Mouse (Mus musculus): ENCODE measurements around the gene Ces4a. TPM values are rescaled to one million over a fixed set of nuclear protein-coding genes. Genes with fewer than 3 reads are reported as not detected.
"Not testable (repeated sequence)": the region's sequence is repeated elsewhere in the genome, so short reads cannot be mapped to it uniquely, and the experiment has no call there.

Gene Ces4a
- total RNA-seq (2022) = not detected

DNA sequence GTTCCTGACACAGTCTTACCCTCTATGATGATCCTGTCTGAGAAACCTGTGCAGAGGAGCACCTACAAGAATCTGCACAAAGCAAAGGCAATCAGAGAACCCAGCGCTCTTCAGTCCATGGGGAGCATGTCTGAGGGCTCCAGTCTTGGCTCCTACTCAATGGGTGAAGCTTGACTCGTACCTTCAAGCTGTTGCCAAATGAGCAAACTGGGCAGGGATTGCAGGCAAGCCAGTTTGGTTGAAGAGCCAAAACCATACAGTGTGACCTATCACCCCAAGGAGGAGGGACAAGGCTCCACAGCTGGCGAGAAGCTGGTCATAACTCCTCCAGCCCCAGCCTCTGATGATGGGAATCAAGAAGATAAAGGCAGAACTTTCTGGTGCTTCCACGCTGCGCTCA is at the start of gene Ces4a:
TSS of gene Ces4a (plus strand) at position 292 of the 400 bp plus-strand sequence.
- DNase-seq (ENCODE audit: low spot score in 2 of 2) = no peak

DNA sequence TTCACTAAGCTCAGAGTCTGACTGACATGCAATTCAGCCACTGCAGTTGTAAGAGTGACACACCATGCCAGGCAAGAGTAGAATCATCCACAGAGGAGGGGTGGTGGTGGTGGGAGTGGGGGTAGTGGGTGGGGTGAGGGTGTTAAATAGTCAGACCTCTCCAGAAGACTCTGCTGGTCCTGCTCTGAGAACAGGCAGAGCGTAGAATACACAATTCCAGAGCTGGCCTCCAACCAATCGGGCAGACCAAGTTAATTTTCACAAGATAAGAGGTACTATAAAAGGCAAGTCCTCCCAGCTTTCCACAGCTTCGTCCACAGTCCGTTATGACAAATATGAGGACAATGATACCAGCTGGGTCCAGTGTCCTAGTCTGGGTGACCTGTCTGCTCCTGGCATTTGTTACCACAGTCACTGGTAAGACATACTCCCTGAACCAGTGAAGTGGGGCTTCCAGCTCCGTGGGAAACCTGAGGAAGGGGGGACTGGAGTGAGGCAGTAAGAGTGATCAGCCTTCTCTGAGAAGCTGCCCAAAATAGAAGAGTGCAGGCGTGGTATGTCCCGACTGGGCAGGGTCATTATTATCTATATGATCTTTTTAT is 48.0 kb upstream of the Ces4a start, which contains the start of gene Ces3b:
TSS of gene Ces3b (plus strand) at position 305 of the 602 bp plus-strand sequence.
- no peak for DNase-seq (ENCODE audit: low spot score in 2 of 2)

DNA sequence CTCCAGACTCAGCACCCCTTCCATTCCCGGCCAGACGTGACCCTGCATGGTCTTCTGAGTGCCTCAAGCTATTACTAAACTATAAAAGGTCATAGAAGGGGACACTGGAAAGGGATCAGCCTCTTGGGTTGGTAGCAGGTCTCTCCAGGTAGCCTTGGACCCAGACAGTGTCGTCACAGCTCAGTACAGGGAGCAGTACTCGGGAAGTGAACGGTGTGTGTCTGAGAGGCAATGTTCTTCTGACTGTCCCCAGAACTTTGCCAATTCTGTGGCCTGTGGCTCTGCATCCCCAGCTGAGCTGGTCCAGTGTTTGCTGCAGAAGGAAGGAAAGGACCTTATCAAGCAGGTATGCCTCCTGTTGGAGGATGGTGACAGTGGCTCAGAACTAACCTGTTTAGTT is 43.4 kb upstream of the Ces4a start:
- not testable (repeated sequence) for DNase-seq (ENCODE audit: low spot score in 2 of 2)

DNA sequence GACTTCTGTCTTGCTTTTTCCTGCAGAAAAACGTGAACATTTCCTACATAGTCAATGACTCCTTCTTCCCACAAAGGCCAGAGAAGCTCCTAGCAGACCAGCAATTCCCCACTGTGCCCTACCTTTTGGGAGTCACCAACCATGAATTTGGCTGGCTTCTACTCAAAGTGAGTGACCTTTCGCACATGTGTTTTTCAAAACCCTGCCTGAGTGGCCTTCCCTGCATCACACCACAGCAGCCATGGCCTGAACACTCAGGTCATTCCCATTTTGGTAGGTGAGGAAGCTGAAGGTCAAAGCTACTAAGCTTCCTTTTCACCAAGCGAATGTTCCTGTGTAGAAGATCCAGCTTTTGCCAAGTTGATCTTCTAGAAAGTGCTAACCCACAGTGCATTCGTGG is 43.0 kb upstream of the Ces4a start:
- no peak for DNase-seq (ENCODE audit: low spot score in 2 of 2)

DNA sequence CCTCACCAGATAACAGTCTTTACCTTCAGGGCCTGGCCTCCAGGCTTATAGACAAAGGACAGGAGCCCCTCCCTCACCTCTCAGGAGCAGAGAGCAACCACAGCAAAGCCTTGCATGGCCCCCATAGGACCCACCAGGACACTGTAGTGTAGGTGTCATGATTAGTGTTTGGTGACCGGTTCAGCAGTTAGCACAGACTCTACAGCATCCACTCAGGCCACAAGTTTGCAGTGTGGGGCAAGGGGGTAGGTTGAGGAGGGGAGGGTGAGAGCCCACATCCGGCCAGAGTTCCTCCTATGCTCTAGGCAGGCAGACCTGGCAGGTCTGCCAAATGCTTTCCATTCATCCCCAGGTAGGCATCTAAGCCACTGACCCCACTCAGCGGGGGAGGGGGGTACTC is 37.6 kb upstream of the Ces4a start:
- DNase-seq (ENCODE audit: low spot score in 2 of 2) = no peak

DNA sequence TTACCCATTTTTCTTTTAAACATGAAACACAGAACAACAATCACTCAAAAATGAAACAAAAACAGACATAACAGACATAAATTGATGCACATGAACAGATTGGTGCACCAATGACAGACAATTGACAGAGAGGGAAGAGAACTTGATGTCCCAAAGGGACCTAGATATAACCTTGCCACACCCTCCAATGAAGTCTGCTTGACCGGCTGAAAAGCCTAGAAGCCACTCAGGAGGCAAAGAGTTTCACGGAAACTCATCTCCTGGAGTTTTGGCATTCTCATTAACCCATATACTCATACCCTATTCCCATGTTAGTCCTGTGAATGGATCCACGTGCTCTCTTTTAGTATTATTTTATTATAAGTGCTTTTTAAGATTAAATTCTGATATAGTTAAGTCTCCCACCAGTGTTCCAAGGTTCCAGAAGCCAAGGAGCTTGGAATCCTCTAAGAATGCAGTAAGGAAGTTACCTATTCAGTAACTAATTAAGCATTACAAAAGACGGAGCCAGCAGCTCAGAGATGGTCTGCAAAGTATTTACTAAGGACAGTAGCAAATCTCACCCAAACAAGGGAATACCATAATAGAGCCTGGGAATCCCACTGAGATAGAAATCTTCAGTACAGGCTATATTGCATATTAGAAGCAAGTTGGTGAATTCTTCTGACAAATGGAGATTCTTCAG is 29.4 kb upstream of the Ces4a start:
- DNase-seq (ENCODE audit: low spot score in 2 of 2) = not testable (repeated sequence)

DNA sequence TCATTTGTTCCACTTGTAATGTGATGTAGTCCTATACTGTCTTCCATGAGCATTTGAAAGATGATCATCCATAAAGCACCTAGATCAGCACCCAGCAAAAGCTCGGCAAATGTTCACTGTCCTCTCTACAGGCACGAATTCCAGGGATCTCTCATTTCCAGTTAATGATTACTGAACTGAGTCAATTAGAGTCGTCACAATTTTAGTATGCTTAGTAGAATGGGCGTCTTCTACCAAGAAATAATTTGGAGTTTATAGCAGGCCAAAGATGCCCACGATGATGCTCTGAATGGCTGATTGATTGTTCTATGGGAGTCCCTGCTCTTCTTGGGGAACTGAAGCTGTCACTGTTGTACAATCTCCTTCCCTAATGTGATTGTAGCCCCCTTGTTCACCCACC is 27.9 kb upstream of the Ces4a start:
- DNase-seq (ENCODE audit: low spot score in 2 of 2) = not testable (repeated sequence)

DNA sequence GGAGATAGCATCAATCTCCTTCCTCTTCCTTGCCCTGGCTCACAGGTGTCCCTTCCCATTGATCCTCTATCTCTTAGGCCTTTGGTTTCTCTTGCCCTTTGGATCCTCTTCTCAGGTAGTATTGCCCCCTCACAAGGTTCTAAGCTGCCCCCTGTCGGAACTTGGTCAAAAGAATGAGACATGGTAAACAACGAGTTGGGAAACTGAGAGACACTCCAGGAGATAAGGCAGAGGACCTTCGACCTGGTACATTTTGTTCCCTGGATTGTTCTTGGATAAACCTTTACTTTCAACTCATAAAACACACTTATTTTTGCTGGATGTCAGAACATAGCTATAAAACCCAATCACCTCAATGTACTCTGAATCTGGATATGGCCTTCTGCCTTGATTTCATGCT is 27.4 kb upstream of the Ces4a start:
- DNase-seq (ENCODE audit: low spot score in 2 of 2) = no peak

DNA sequence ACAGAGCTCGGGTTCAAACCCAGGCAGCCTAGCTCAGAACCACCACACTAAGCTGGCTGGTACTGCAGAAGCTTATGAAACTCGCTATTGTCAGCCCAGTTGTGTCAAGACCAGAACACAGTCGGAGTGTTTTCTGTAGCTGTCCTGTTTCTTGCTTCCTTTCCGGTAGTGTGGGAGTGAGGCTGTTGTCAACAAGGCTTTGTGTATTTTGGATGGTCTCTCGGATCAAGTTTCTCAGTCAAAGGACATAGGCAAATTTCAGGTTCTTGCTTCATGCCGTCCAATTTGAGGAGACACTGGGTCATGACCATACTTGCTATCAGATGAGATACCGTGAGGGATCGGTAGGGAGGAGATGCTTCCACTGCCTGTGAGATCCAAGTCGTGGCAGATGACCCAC is 1.7 kb upstream of the Ces4a start:
- no peak for DNase-seq (ENCODE audit: low spot score in 2 of 2)

DNA sequence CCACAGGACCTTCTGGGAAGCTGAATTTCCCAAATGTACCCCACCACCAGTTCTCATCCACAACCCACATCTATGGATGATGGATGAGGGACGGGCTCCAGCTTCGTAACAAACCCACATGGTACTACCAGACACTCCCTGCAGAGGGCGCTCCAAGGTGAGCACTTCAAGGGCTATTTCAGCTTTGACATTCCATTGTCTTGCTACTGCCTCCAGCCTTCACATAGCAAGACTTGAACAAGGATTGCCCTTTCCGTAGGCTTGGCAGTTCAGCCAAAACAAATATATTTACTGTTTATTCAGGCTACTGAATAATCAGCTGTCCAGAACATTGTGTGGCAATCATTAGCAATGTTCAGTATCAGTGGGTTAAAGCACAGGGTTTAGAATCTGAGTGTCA is 6.8 kb downstream of the Ces4a start:
- DNase-seq (ENCODE audit: low spot score in 2 of 2) = peak; percentile 17 to 71

DNA sequence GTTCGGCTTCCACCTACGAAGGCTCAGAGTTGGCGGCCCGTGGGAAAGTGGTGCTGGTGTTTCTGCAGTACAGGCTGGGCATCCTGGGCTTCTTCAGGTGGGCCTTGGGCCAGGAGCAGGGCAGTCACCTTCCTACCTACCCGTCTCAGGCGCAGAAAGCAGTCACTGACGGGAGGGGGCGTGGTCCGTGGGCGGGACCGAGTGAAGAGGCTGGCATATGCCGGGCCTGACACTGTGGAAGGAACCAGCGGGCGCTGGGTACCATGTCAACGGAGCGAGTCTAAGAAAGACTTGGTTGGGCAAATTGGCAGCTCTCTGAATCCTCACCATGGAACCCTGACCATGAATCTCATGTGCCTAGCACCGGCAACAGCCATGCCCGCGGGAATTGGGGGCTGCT is 10.8 kb downstream of the Ces4a start:
- DNase-seq (ENCODE audit: low spot score in 2 of 2) = no peak

DNA sequence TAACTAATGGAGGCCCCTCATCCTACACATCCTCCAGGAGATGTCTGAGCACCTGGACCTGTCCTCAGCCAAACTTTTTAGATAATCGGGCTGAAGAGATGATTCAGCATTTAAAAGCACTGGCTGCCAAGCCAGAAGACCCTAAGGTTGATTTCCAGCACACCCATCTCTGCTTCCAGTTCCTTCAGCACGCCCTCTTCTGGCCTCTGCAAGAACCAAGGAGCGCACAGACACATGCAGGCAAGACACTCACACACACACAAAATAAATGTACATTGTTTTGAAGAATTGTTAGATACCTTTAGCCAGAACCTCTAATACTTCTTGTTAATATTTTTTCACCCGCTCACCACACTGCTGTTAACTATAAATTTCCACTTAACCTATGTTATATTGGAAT is 20.1 kb downstream of the Ces4a start:
- DNase-seq (ENCODE audit: low spot score in 2 of 2) = no peak

DNA sequence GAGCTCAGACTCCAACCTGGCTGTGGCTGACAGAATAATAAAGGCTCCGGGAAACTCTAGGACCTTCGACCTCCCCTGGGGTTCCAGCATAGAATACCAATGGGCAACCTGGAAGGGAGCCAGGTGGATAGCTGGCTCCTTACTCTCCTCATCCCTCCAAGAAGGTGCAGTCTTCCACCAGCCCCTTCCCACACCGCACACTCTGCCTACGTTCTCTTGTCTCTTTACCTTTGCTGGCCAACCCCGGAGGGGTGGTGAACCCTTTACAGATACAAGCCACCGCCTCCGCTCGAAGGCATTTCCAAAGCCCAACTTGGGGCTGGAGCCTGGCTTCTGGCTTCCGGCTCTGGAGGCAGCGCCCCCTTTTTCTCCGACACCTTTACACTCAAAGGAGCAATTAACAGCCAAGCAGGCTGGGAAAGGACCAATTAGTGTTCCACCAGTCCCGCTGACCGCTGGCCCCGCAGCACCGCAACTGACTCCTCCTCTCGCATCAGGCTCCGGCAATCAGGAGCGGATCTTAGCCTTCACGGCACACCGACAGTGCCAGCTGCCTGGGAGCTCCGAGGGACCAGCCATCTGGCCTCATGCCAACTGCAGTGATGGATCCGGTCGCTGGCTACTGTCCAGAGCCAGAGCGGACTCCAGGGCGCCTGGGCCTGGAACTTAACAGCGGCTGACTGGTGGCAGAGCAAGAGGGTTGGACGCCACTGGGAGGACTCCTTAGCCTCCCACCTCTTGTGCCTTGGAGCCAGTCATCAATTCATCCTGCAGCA is 21.2 kb downstream of the Ces4a start:
- peak; percentile 71 to 72 for DNase-seq (ENCODE audit: low spot score in 2 of 2)

DNA sequence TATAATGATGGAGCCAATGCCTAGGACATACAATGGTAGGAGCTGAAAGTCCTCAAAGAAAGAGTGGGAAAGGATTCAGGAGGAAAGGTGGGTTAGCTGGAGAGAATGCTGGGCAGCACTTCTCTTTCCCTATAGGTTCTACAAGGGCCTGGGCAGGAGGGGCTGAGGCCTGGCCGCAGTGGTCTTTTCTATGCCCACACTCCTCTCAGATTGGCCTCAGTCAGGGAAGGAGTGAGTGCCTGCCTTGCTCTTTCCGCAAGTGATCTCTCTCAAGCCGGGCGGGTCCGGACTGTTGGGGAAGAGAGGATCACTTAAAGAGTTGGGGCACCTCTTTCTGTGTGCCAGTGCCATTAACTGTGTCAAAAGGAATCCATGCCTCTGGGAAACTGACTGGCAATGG is 22.7 kb downstream of the Ces4a start:
- DNase-seq (ENCODE audit: low spot score in 2 of 2) = no peak

DNA sequence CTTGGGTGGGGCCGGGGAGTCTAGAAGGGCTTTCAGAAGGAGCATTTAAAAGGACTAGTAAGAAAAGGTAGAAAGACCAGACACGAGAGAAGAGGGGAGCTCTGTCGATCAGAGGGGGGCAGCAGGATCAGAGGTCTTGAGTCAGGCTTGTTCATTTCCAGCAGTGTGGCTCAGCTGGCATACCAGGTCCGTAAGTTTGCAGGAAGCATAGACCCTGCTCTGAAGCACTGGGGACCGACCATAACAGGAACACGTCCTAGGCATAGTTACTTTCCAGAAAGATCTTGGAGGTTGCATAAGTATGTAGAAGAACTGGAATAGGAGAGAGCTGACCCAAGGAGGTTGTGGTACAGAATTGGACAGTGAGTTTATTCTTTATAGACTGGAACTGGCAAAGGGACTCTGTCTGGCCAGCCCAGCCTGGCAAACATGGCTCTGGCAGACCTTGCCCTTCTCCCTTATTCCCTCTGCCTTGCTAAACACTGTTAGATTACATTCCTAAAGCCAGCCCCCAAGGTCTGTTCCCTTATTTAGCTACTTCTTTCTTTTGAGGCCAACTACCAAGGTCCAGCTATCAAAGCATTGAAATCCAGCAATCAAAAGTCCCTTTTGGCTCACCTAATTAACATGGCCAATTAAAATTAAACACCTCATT is 23.6 kb downstream of the Ces4a start:
- no peak for DNase-seq (ENCODE audit: low spot score in 2 of 2)

DNA sequence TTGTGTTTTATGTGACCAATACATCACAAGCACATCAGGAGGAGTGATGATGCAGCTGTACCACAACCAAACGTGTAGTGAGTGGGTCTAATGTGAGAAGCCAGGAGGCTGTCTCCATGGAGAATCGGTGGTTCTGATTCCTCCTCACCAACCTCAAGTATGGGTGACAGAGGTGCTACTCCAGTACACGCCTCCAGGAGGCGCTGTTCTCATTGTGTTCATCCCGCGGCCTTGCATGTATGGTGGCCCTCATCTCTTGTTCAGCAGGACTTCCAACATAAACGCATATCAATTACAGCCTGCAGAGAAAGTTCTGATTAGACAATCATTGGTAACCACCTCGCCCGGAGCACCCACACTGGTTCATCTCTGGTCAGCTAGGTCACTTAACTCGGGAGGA is 26.0 kb downstream of the Ces4a start:
- peak in 1 of 2 experiments; percentile 18 for DNase-seq (ENCODE audit: low spot score in 2 of 2)

DNA sequence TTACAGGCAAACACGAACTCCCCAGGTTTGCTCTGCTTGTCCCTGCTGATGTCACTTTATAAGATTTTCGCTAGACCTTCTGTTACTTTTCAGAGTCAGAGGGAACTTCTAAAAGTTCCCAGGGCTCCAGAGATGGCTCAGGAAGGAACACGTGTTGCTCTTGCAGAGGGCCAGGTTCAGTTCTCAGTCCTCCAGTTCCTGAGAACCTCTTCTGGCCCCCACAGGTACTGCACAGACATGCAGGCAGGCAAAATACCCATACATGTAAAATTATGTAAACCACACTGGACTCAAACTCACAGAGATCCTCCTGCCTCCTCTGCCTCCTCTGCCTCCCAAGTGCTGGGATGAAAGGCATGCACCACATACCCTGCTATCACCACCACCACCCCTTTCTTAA is 26.5 kb downstream of the Ces4a start:
- DNase-seq (ENCODE audit: low spot score in 2 of 2) = no peak

DNA sequence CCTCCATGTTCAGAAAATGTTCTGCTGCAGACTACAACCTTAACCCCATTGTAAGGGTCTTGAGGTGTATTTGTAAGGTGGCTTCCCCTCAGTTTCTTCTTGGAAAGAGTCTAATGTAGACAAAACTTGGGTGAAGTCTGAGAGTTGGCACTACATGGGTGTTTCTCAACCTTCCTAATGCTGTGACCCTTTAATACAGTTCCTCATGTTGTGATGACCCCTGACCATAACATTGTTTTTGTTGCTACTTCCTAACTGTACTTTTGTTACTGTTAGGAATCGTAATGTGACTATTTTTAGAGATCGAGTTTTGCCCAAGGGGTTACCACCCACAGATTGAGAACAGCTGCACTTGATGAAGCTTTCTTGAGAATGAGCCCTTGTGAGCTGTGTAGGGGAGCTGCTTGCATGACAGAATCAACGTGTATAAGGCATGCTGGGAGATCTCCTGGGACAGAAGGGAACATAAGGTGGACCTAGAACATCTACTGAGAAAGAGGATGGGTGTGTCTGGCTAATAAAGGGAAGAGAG is 29.6 kb downstream of the Ces4a start:
- DNase-seq (ENCODE audit: low spot score in 2 of 2) = no peak

DNA sequence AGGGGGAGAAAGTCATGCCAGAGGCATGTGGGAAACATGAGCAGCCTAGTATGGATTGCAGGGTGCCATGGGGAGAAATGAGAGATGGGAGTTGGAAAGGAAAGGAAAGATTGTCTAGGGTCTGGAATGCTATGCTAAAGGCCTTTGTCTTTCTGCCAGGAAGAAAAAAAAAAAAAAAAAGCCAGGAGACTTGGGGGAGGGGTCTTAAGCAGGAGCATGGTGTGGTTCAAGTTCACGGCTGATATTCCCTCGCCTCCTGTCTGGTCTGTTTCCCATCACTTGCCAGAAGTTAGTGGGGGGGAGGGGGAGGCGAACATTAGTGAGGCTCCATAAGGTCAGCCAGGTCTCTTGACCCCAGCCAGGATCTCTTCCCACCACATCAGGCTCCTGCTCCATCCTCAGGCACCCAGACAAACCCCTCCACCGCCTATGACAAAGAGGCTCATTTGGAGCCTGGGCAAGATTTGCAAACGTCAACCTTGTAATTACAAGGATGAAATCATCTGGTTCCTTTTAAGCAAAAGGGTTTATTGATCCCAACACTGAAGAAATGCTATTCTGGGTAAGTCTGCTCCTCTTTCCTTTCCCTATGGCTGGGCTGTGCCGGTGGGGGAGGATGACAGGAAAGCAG is 32.8 kb downstream of the Ces4a start:
- no peak for DNase-seq (ENCODE audit: low spot score in 2 of 2)

DNA sequence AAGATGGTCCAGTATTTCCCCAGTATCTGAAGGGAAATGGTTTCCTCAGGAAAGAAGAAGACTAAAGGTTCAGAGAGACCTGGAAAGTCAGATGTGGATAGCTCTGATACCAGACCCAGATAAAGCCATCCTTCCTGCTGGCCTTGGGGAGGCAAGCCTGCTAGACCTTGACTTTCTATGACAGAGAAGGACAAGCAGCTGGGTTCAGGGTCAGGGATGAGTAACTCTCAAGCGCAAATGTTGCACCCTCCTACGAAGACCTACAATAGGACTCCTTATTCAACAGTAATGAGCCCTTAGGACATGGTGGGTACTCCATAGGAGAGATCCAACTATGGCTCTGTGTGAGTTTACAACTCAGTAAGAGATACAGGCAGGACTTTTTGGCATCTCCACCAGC is 33.6 kb downstream of the Ces4a start:
- no peak for DNase-seq (ENCODE audit: low spot score in 2 of 2)

DNA sequence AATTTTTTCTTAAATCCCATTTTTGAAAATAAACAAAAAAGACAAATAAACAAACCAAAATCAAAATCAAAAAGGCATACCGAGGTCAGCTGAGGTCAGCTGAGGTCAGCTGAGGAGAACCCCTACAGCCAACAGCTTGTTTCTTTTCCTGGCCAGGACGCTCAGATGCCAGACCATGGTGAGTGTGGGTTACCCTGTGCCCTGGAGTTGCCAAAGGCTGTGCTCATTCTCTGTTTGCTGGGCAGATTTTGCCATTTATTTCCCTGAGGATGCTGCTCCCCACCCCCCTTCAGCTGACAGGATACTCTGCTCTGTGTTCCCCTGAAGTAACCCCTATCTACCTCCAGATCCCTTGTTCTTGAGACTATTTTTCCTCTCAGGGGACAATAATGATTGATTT is 35.5 kb downstream of the Ces4a start:
- no peak for DNase-seq (ENCODE audit: low spot score in 2 of 2)
